Mouse (Mus musculus): ENCODE results near the gene Toporsl. TPM values are rescaled to one million over a fixed set of nuclear protein-coding genes. Genes with fewer than 3 reads are reported as not detected.

Toporsl gene
- total and polyA plus RNA-seq, 3 experiments = 0.85 to 2.6 (median 2.4) TPM

DNA sequence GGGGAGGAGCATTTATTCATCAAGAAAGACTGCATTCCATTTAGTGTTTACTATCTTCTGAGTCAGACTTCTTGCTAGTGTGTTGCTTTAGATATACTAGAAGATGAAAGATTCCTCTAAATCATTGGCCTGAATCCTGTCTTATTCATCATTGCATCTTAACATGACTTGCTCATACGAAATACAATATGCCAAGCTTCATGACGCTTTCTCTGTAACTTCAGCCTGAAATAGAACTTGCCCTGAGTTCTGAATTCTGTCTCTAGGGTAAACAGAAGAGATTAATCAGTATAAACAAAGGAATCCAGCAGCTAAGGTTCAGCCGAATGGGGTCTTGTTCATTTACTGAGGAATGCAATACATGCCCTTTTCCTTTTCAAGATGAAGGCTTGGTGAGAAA is 10.8 kb downstream of the Toporsl start:
- Histone ChIP-seq H3K79me2 (replicated peaks; ENCODE audit: control insufficient read depth, extremely low read depth, insufficient read depth, poor library complexity, severe bottlenecking) (no peaks in the 10 kb centered on the region), H3K27me3 (replicated peaks) (no peaks in the 10 kb centered on the region), H3K4me1 (ENCODE audit: control insufficient read depth in 1 of 2, insufficient read depth in 2 of 2) (peaks cover 0 to 6% of the 10 kb centered on the region in 2 experiments; a peak in 2 of 4 replicates), H3K9me3 (replicated peaks; ENCODE audit: low read length) (no peaks in the 10 kb centered on the region), H3K36me3 (replicated peaks in 1 of 2; ENCODE audit: control insufficient read depth in 1 of 2, insufficient read depth in 1 of 2, low read length in 1 of 2) (no peaks in the 10 kb centered on the region), H3K9ac (ENCODE audit: insufficient read depth, low read depth) (no peak overlapping the region), H3K27ac (ENCODE audit: insufficient read depth, low read depth) (no peak overlapping the region), H3K4me2 (ENCODE audit: insufficient read depth, low read depth, poor library complexity, severe bottlenecking) (no peak overlapping the region), H3K4me3 (replicated peaks in 1 of 3; ENCODE audit: low read depth in 2 of 3, low read length in 2 of 3, poor library complexity in 1 of 3) (no peak overlapping the region)
- dilution Hi-C loops (cut with MboI; ENCODE audit: extremely low pct_ligation_motif_present, extremely low pct_unique_long_range_greater_than_20kb, low sequenced_read_pairs) (no loop called here), in situ Hi-C loops (cut with MboI; ENCODE audit: low pct_ligation_motif_present, low pct_unique_long_range_greater_than_20kb, low sequenced_read_pairs) (no loop called here)
- DNase-seq (ENCODE audit: extremely low read depth) = no peak
- no peak for TF ChIP-seq CHD1 (IDR thresholded peaks at IDR 0.05; ENCODE audit: low read depth, low read length)
- TF ChIP-seq RCOR1 (conservative IDR thresholded peaks at IDR 0.05; ENCODE audit: low read depth, low read length) = no peak
- TF ChIP-seq USF1 (IDR thresholded peaks at IDR 0.05; ENCODE audit: low read depth, low read length) = no peak
- no peak for TF ChIP-seq JUND (conservative IDR thresholded peaks at IDR 0.05; ENCODE audit: low read depth, low read length)
- no peak for TF ChIP-seq NELFE (IDR thresholded peaks at IDR 0.05; ENCODE audit: low read depth, low read length)
- no peak for TF ChIP-seq MYC (IDR thresholded peaks at IDR 0.05; ENCODE audit: low read depth, low read length)
- TF ChIP-seq POLR2AphosphoS2 (IDR thresholded peaks at IDR 0.05; ENCODE audit: low read depth, low read length) = no peak
- no peak for TF ChIP-seq KAT2A (IDR thresholded peaks at IDR 0.05; ENCODE audit: insufficient replicate concordance, low read length)
- no peak for TF ChIP-seq MAFK (IDR thresholded peaks at IDR 0.05; ENCODE audit: insufficient replicate concordance, low read length)
- no peak for TF ChIP-seq TCF12 (IDR thresholded peaks at IDR 0.05; ENCODE audit: low read depth, low read length)
- no peak for TF ChIP-seq ETS1 (conservative IDR thresholded peaks at IDR 0.05; ENCODE audit: low read depth, low read length)

GRCm38 (mm10) chr4:52634986-52635385 is 38.9 kb downstream of the Toporsl start:
- dilution Hi-C loops (cut with MboI; ENCODE audit: extremely low pct_ligation_motif_present, extremely low pct_unique_long_range_greater_than_20kb, low sequenced_read_pairs) = no loop called here
- in situ Hi-C loops (cut with MboI; ENCODE audit: low pct_ligation_motif_present, low pct_unique_long_range_greater_than_20kb, low sequenced_read_pairs) = no loop called here

DNA sequence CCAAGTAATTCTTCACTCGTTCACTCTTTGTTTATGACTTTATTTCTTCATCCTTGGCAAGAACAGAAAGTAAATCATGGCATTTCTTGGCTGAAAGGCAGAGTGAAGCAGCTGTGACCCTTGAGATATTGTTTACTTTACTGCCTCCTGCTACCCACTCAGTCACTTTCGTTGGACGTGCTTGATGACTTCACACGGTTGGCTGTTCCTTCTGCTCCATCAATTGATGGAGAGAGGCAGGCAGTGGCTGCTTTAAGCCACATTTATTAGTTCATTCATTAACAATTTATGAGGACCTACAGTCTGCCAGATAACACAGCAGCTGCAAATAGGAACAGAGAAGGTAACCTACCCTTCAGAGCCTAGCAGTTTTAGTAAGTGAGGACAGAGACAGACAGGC is 51.7 kb downstream of the Toporsl start:
- Histone ChIP-seq H3K4me3 (replicated peaks in 1 of 3; ENCODE audit: low read depth in 2 of 3, low read length in 2 of 3, poor library complexity in 1 of 3) (no peak overlapping the region), H3K36me3 (replicated peaks in 1 of 2; ENCODE audit: control insufficient read depth in 1 of 2, insufficient read depth in 1 of 2, low read length in 1 of 2) (no peaks in the 10 kb centered on the region), H3K4me1 (ENCODE audit: control insufficient read depth in 1 of 2, insufficient read depth in 2 of 2) (no peaks in the 10 kb centered on the region), H3K27ac (ENCODE audit: insufficient read depth, low read depth) (no peak overlapping the region), H3K79me2 (replicated peaks; ENCODE audit: control insufficient read depth, extremely low read depth, insufficient read depth, poor library complexity, severe bottlenecking) (no peaks in the 10 kb centered on the region), H3K9me3 (replicated peaks; ENCODE audit: low read length) (no peaks in the 10 kb centered on the region), H3K9ac (ENCODE audit: insufficient read depth, low read depth) (no peak overlapping the region), H3K4me2 (ENCODE audit: insufficient read depth, low read depth, poor library complexity, severe bottlenecking) (no peak overlapping the region), H3K27me3 (replicated peaks) (no peaks in the 10 kb centered on the region)
- no peak for DNase-seq (ENCODE audit: extremely low read depth)
- dilution Hi-C loops (cut with MboI; ENCODE audit: extremely low pct_ligation_motif_present, extremely low pct_unique_long_range_greater_than_20kb, low sequenced_read_pairs) (no loop called here), in situ Hi-C loops (cut with MboI; ENCODE audit: low pct_ligation_motif_present, low pct_unique_long_range_greater_than_20kb, low sequenced_read_pairs) (no loop called here)
- TF ChIP-seq GABPA (IDR thresholded peaks at IDR 0.05; ENCODE audit: insufficient replicate concordance, low read depth, low read length) = no peak
- TF ChIP-seq POLR2A (IDR thresholded peaks at IDR 0.05; ENCODE audit: low read depth, low read length) = no peak
- no peak for TF ChIP-seq JUND (conservative IDR thresholded peaks at IDR 0.05; ENCODE audit: low read depth, low read length)

More at GRCm38 (mm10) chr4:52634986-52635385, 38.9 kb downstream of the Toporsl start:
- H3K4me3 ChIP-seq (replicated peaks in 1 of 3; ENCODE audit: low read depth in 2 of 3, low read length in 2 of 3, poor library complexity in 1 of 3) = no peak overlapping the region
- DNase-seq (ENCODE audit: extremely low read depth) = no peak
- no peaks in the 10 kb centered on the region for H3K79me2 ChIP-seq (replicated peaks; ENCODE audit: control insufficient read depth, extremely low read depth, insufficient read depth, poor library complexity, severe bottlenecking)
- no peak overlapping the region for H3K9ac ChIP-seq (ENCODE audit: insufficient read depth, low read depth)
- no peaks in the 10 kb centered on the region for H3K4me1 ChIP-seq (ENCODE audit: control insufficient read depth in 1 of 2, insufficient read depth in 2 of 2)
- TF ChIP-seq POLR2AphosphoS2 (IDR thresholded peaks at IDR 0.05; ENCODE audit: low read depth, low read length) (no peak), RAD21 (IDR thresholded peaks at IDR 0.05; ENCODE audit: low read depth, low read length) (no peak), MAFK (IDR thresholded peaks at IDR 0.05; ENCODE audit: insufficient replicate concordance, low read length) (no peak), JUND (conservative IDR thresholded peaks at IDR 0.05; ENCODE audit: low read depth, low read length) (no peak)
- no peak overlapping the region for H3K27ac ChIP-seq (ENCODE audit: insufficient read depth, low read depth)
- H3K36me3 ChIP-seq (replicated peaks in 1 of 2; ENCODE audit: control insufficient read depth in 1 of 2, insufficient read depth in 1 of 2, low read length in 1 of 2) = no peaks in the 10 kb centered on the region
- H3K9me3 ChIP-seq (replicated peaks; ENCODE audit: low read length) = no peaks in the 10 kb centered on the region
- H3K27me3 ChIP-seq (replicated peaks) = no peaks in the 10 kb centered on the region
- no peak overlapping the region for H3K4me2 ChIP-seq (ENCODE audit: insufficient read depth, low read depth, poor library complexity, severe bottlenecking)

All from CH12.LX (cell line).